Mouse (Mus musculus): ENCODE results near the gene BC035044. TPM values are rescaled to one million over a fixed set of nuclear protein-coding genes. Genes with fewer than 3 reads are reported as not detected.
A peak's percentile ranks its signal among the peaks of the same experiment; 100 is the strongest.
"Not testable (repeated sequence)": the region's sequence is repeated elsewhere in the genome, so short reads cannot be mapped to it uniquely, and the experiment has no call there.

Gene BC035044
- polyA plus RNA-seq, 1 experiment from 2014 or later: 5.3 TPM

DNA sequence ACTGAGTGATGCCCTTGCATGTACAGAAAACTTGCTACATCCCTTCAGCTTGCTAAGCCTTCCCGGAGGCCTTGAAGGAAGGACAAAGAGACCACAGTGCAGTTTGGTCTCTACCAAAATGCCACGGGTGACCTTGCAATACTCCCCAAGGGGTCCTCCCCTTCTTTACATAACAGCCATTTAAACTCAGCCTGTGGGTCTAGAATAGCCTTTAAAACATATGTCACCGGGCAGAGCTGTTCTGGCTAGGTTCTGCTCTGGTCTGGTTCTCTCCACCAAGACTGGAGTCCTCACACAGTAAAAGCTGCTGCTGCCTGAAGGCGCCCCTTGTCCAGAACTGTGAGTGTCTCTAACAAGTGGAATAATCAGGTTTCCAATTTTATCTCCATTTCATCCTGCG lies 90.2 kb downstream of the BC035044 start:
- not testable (repeated sequence) for H3K36me3 ChIP-seq (ENCODE audit: control insufficient read depth, insufficient read depth); ATAC-seq (replicated peaks; ENCODE audit: extremely low read depth, insufficient read depth, low FRiP score); H3K27me3 ChIP-seq (ENCODE audit: control insufficient read depth, insufficient read depth, low read length); H3K4me2 ChIP-seq (ENCODE audit: low read depth, low read length); H3K9ac ChIP-seq (ENCODE audit: low read length); H3K4me3 ChIP-seq (ENCODE audit: low read length); H3K27ac ChIP-seq (ENCODE audit: low read length); H3K4me1 ChIP-seq (ENCODE audit: control insufficient read depth, insufficient read depth, low read length); H3K9me3 ChIP-seq (replicated peaks; ENCODE audit: control insufficient read depth, low read length)
- WGBS: 77% methylated on average over 5 of the region's 5 CpGs

DNA sequence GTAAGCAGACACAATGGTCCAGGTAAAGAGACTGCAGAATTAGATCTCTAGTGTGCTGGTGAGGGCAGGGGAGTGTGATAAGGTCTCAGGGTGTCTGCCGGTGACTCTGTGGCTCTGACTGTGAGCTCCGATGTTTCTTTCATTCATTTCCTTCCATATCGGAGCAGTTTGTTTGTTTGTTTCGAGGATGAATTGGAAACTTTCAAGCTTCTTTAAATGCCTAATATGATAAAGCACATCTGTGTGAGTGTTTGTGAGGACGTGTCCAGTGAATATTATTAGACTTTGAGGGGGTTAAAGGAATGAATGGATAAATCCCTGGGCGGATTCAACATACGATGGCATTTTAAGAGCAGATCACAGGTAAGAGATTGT lies 91.0 kb downstream of the BC035044 start:
- Histone ChIP-seq H3K27ac (ENCODE audit: low read length) (no peak overlapping the region), H3K4me3 (ENCODE audit: low read length) (peak overlapping the region; percentile 74), H3K36me3 (ENCODE audit: control insufficient read depth, insufficient read depth) (no peaks in the 10 kb centered on the region), H3K4me1 (ENCODE audit: control insufficient read depth, insufficient read depth, low read length) (0 out of 2 replicates have a peak, but pooled peaks cover 6% of the 10 kb centered on the region), H3K4me2 (ENCODE audit: low read depth, low read length) (peak overlapping the region; percentile 66), H3K9ac (ENCODE audit: low read length) (peak overlapping the region; percentile 55), H3K9me3 (replicated peaks; ENCODE audit: control insufficient read depth, low read length) (no peaks in the 10 kb centered on the region), H3K27me3 (ENCODE audit: control insufficient read depth, insufficient read depth, low read length) (no peaks in the 10 kb centered on the region)
- WGBS: 23% methylated on average over 7 of the region's 7 CpGs
- no peak for ATAC-seq (replicated peaks; ENCODE audit: extremely low read depth, insufficient read depth, low FRiP score)

DNA sequence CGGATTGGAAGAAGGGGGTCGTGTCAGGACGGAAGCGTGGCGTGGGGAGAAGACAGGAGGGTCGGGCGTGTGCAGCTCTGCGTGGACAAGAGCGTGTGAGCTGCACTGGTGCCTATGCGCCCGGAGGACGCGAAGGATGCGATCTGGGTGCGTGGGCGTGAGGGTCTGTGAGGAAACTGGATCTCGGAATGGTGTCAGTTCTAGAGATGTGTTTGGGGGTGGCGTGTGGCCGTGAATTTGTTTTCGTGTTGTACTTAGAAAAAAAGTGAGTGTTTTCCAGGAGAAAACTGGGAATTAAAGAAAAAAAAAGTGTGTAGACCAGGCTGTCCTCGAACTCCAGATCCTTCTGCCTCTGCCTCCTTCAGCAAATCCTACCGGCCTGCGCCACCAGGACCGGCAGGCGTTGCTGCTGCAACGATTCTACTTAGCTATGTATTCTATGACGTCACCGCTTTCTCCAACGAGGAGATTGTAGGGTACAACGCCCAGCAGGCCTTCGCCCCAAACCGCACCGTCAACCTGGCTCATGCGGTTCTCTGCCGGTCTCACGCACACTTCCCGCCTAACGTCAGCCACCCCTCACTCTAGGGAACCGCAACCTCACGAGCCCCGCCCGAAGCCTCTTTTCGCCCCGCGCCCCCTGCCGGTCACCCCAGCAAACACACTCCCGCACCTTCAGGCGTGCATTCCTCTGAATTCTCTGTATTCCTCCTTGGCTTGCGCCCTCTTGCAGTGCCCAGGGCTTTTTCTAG lies 91.6 kb downstream of the BC035044 start:
- Histone ChIP-seq H3K4me2 (ENCODE audit: low read depth, low read length) (peak overlapping the region; percentile 66), H3K4me3 (ENCODE audit: low read length) (peak overlapping the region; percentile 74), H3K27ac (ENCODE audit: low read length) (peak overlapping the region; percentile 87), H3K9ac (ENCODE audit: low read length) (peak overlapping the region; percentile 80)
- H3K27me3 ChIP-seq (ENCODE audit: control insufficient read depth, insufficient read depth, low read length); H3K9me3 ChIP-seq (replicated peaks; ENCODE audit: control insufficient read depth, low read length); H3K4me1 ChIP-seq (ENCODE audit: control insufficient read depth, insufficient read depth, low read length); H3K36me3 ChIP-seq (ENCODE audit: control insufficient read depth, insufficient read depth): not testable (repeated sequence)
- WGBS: under 1% methylated on average over 49 of the region's 49 CpGs
- ATAC-seq (replicated peaks; ENCODE audit: extremely low read depth, insufficient read depth, low FRiP score): peak; percentile 54

Small RNA genes lying within 50 kb of the gene (microRNA-seq; reads per million reads assigned to microRNA genes)
- gene Gm27336: not detected

Other genes with a start within 250 kb of the BC035044 start
- gene Clec2h, start 228.7 kb downstream of the BC035044 start, polyA plus RNA-seq (2015; fragmentation: Nextera tagmentation; extraction: Ambion mirVana): 1.4 TPM in 1 of 2 replicates, not detected in the other
- not detected in 2 replicates for gene Klrb1, start 168.1 kb downstream of the BC035044 start, polyA plus RNA-seq (2015; fragmentation: Nextera tagmentation; extraction: Ambion mirVana)
- 0.16 and 0.39 TPM in 2 replicates for gene Klrb1c, start 101.9 kb downstream of the BC035044 start, polyA plus RNA-seq (2015; fragmentation: Nextera tagmentation; extraction: Ambion mirVana)
- 0.26 TPM in 1 of 2 replicates, not detected in the other for gene Gm44511, start 64.8 kb downstream of the BC035044 start, polyA plus RNA-seq (2015; fragmentation: Nextera tagmentation; extraction: Ambion mirVana)
- 0.17 and 0.49 TPM in 2 replicates for gene Klrb1b, start 64.8 kb downstream of the BC035044 start, polyA plus RNA-seq (2015; fragmentation: Nextera tagmentation; extraction: Ambion mirVana)
- 0.29 and 1.2 TPM in 2 replicates for gene Clec2i, start 3.5 kb downstream of the BC035044 start, polyA plus RNA-seq (2015; fragmentation: Nextera tagmentation; extraction: Ambion mirVana)
- gene Clec2g, start 43.3 kb upstream of the BC035044 start, polyA plus RNA-seq (2015; fragmentation: Nextera tagmentation; extraction: Ambion mirVana): not detected in 2 replicates
- gene Klrb1f, start 154.8 kb upstream of the BC035044 start, polyA plus RNA-seq (2015; fragmentation: Nextera tagmentation; extraction: Ambion mirVana): 0.54 and 0.55 TPM in 2 replicates
- 0.24 TPM in 1 of 2 replicates, not detected in the other for gene Clec2e, start 209.8 kb upstream of the BC035044 start, polyA plus RNA-seq (2015; fragmentation: Nextera tagmentation; extraction: Ambion mirVana)

Data from heart, embryonic 16.5 days (tissue).